Mouse (Mus musculus): ENCODE results near the gene Dact3. TPM values are rescaled to one million over a fixed set of nuclear protein-coding genes. Genes with fewer than 3 reads are reported as not detected.

Dact3 gene
- total RNA-seq, 2 experiments from 2014 or later: 0.99 to 1.7 TPM

- Histone ChIP-seq H3K4me3 (no peak overlapping the region), H3K27ac (no peak overlapping the region)
- intact Hi-C loops (cut with DNase I): no loop called here
- peak; percentile 8 for DNase-seq
- TF ChIP-seq CTCF (IDR thresholded peaks at IDR 0.05): no peak
Observed at GRCm38 (mm10) chr7:16871600-16871999, 3.5 kb upstream of the Dact3 start.

DNA sequence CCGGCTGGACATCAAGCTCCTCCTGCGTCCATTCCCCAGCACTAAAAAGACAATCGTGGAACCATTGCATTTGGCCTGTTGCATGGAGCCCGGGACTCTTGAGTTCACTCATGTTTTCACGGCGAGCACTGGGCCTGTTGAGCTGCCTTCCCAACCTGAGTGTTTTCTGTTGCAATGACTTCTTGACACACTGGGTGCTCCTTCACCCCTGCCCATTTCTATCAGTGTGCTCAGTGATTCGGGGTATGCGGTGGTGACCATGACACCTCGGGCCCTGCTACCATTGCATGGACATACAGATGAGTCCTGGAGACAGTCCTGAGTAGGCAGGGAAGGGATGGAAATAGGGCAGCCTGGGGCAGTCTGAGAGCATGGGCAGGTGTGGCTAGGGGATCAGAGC is 2.6 kb upstream of the Dact3 start:
- intact Hi-C loops (cut with DNase I): no loop called here
- peak; percentile 9 for DNase-seq
- Histone ChIP-seq H3K27ac (no peak overlapping the region), H3K4me3 (no peak overlapping the region)
- no peak for TF ChIP-seq CTCF (IDR thresholded peaks at IDR 0.05)

GRCm38 (mm10) chr7:16873392-16873791 is 1.7 kb upstream of the Dact3 start:
- TF ChIP-seq CTCF (IDR thresholded peaks at IDR 0.05): no peak
- intact Hi-C loops (cut with DNase I): no loop called here

DNA sequence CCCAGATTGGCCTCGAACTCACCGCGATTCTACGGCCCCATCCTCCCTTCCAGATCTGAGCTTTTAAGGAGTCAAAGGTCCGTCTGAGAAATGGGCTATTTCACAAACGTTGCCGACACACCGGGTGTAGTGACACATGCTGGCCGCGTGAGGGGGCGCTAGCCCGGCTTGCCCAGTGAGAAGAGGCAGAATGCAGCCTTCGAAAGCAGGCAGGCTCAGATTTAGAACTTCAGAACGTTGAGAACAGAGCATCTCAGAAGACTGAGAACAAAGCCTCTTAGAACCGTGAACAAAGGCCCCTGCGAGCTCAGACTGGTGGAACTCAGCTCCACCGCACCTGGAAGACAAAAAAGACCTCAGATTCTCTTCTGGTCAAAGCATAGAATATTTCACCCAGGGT is 927 bp upstream of the Dact3 start:
- peak; percentile 88 for DNase-seq
- H3K4me3 ChIP-seq: peak overlapping the region; percentile 64
- peak overlapping the region; percentile 85 for H3K27ac ChIP-seq
- no peak; the same call in 1 of the 2 replicates for TF ChIP-seq CTCF (IDR thresholded peaks at IDR 0.05)
- intact Hi-C loops (cut with DNase I): loop anchor here (1.0 to 2.0 kb wide), 2 partner anchors 18 to 41 kb away; no protein-coding TSS in a partner anchor

More at GRCm38 (mm10) chr7:16873392-16873791, 1.7 kb upstream of the Dact3 start:
- Histone ChIP-seq H3K27ac (no peak overlapping the region), H3K4me3 (no peak overlapping the region)
- peak; percentile 7 for DNase-seq

GRCm38 (mm10) chr7:16874756-16875309 is 284 bp upstream of the Dact3 start:
- Histone ChIP-seq H3K4me3 (peak overlapping the region; percentile 87), H3K27ac (peak overlapping the region; percentile 85)
- TF ChIP-seq CTCF (IDR thresholded peaks at IDR 0.05): peak; percentile 38; the same call in 1 of the 2 replicates
- DNase-seq: peak; percentile 100
- intact Hi-C loops (cut with DNase I): loop anchor here (1.0 to 2.0 kb wide), 2 partner anchors 17 to 40 kb away; no protein-coding TSS in a partner anchor

DNA sequence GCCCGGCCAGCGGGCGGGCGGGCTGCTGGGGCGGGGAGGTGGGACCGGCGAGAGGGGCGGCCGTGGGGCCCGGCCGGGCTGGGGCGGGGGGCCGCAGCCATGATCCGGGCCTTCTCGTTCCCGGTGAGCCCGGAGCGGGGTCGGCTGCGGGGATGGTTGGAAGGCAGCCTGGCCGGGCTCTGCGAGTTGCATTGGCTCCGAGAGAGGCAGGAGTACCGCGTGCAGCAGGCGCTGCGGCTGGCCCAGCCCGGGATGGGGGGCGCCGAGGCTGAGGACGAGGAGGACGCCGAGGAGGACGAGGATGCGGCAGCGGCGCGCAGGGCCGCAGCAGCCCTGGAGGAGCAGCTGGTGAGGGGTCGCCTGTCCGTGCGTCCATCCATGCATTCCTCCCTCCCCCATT is 209 bp downstream of the Dact3 start:
- Histone ChIP-seq H3K27ac (peak overlapping the region; percentile 85), H3K4me3 (peak overlapping the region; percentile 87)
- no peak for TF ChIP-seq CTCF (IDR thresholded peaks at IDR 0.05)
- DNase-seq: no peak
- intact Hi-C loops (cut with DNase I): loop anchor here (2.0 kb wide), 1 partner anchor 39 kb away; no protein-coding TSS in a partner anchor

DNA sequence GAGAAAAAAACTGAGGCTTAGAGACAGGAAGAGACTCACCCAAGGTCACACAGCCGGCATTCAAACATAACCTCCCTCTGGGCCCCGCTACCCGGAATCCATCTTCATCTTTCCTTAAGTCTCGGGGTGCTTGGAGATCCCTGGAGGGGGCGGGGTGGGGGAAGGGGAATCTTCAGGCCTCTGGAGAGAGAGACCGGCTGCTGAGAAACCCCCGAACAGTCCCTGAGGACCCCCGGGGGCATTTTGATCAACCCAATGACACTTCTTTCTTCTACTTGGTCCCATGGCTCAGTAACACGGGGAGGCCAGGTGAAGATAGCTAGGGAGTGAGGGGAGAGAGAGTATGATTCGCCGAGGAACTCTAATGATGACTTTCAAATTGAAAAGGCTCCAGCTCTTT is 889 bp downstream of the Dact3 start:
- TF ChIP-seq CTCF (IDR thresholded peaks at IDR 0.05): no peak
- Histone ChIP-seq H3K4me3 (peak overlapping the region; percentile 87), H3K27ac (peak overlapping the region; percentile 85)
- intact Hi-C loops (cut with DNase I): no loop called here
- peak; percentile 12 for DNase-seq

DNA sequence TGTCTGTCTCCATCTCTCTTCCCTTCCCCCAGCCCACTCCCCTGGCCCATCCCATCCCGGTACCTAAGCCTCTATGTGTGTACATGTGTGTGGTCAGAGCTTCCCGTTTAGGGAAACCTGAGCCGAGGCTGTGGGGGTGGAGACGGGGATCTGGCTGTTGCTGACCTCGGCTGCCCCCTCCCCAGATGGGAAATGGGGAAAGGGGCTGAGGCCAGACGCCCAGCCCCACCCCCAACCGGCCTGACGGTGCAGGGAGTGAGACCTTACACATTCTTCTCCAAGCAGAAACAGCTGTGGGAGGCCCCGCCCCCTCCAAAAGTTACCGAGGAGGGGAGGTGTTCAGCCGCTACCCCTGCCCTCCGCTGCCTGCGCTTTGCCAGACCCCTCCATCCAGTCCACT is 1.5 kb downstream of the Dact3 start:
- peak; percentile 51 for DNase-seq
- H3K27ac ChIP-seq: peak overlapping the region; percentile 53

DNA sequence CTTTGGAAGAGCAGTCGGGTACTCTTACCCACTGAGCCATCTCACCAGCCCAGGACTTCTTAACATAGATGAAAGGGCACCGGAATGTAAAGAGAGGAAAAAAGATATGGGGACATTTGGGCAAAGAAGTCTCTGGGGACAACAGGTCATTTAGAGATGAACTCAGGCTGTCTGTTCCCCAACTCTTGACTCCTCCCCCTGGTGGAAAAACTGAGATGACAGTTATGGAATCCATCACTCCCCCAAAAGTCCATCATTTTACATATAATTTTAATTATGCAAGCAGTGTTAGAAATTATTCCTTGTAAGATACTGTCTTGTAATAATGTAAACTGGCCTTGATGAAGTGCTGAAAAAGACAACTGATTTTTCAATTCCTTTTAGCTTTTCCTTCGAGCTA is 2.6 kb downstream of the Dact3 start:
- TF ChIP-seq CTCF (IDR thresholded peaks at IDR 0.05): no peak; the same call in 1 of the 2 replicates
- intact Hi-C loops (cut with DNase I): no loop called here
- no peak overlapping the region for H3K27ac ChIP-seq
- no peak overlapping the region for H3K4me3 ChIP-seq
- no peak for DNase-seq

More for the DNA sequence above, 1.5 kb downstream of the Dact3 start:
- no peak for TF ChIP-seq CTCF (IDR thresholded peaks at IDR 0.05)
- peak overlapping the region; percentile 87 for H3K4me3 ChIP-seq
- intact Hi-C loops (cut with DNase I): no loop called here

- peak overlapping the region; percentile 70 for H3K27ac ChIP-seq
- DNase-seq: peak; percentile 58
- no peak for TF ChIP-seq CTCF (IDR thresholded peaks at IDR 0.05)
- intact Hi-C loops (cut with DNase I): no loop called here
- H3K4me3 ChIP-seq: no peak overlapping the region
Observed at GRCm38 (mm10) chr7:16879796-16880547, 4.9 kb downstream of the Dact3 start.

GRCm38 (mm10) chr7:16880615-16881014 is 5.5 kb downstream of the Dact3 start:
- peak; percentile 12 for DNase-seq
- intact Hi-C loops (cut with DNase I): no loop called here

DNA sequence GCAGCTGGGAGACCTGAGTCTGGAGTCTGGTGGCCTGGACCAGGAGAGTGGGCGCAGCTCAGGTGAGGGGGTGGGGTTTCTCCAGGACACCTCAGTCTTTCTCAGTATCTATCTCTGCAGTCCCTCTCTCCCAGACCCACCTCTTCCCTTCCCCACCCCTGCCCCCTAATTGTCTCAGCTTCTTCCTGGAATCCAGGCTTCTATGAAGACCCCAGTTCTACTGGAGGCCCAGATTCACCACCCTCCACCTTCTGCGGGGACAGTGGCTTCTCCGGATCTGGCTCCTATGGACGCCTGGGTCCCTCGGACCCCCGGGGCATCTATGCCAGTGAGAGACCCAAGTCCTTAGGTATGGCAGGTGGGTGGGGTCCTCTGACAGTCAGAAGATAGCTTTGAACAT is 8.0 kb downstream of the Dact3 start:
- Histone ChIP-seq H3K27ac (no peak overlapping the region), H3K4me3 (no peak overlapping the region)
- DNase-seq: peak; percentile 12
- TF ChIP-seq CTCF (IDR thresholded peaks at IDR 0.05): no peak
- intact Hi-C loops (cut with DNase I): loop anchor here (1.0 kb wide), 1 partner anchor 22 kb away; no protein-coding TSS in a partner anchor

More at GRCm38 (mm10) chr7:16880615-16881014, 5.5 kb downstream of the Dact3 start:
- H3K4me3 ChIP-seq: no peak overlapping the region
- H3K27ac ChIP-seq: peak overlapping the region; percentile 70
- no peak for TF ChIP-seq CTCF (IDR thresholded peaks at IDR 0.05)

- Histone ChIP-seq H3K4me3 (no peak overlapping the region), H3K27ac (no peak overlapping the region)
- TF ChIP-seq CTCF (IDR thresholded peaks at IDR 0.05): no peak
- DNase-seq: peak; percentile 14
- intact Hi-C loops (cut with DNase I): no loop called here
Observed at GRCm38 (mm10) chr7:16884334-16884733, 9.2 kb downstream of the Dact3 start.
